Mouse (Mus musculus) gastrocnemius, postnatal 10 days (tissue): Measurements from ENCODE around the gene Ocm. TPM values are rescaled to one million over a fixed set of nuclear protein-coding genes. Genes with fewer than 3 reads are reported as not detected.

Source experiments
- DNase-seq: peaks from one replicate; pipeline ENCODE4 v3.0.0; 2021; ENCODE audit warnings: mixed read lengths
- total RNA-seq, 2 experiments: library from RNA; stranded (reverse); gene quantifications; 2 replicates each; pipeline ENCODE4 v1.2.3; 2021

Gene Ocm
- total RNA-seq, 2 experiments from 2014 or later = not detected

GRCm38 (mm10) chr5:143999409-143999808 lies 27.1 kb downstream of the Ocm start:
- DNase-seq = no peak

GRCm38 (mm10) chr5:143994632-143995365 lies 31.7 kb downstream of the Ocm start:
- DNase-seq = no peak

GRCm38 (mm10) chr5:143993849-143994248 lies 32.6 kb downstream of the Ocm start:
- DNase-seq = no peak

- DNase-seq = no peak
Measured at GRCm38 (mm10) chr5:143993260-143993659, 33.2 kb downstream of the Ocm start.

GRCm38 (mm10) chr5:143992661-143993060 lies 33.8 kb downstream of the Ocm start:
- DNase-seq = no peak

- no peak for DNase-seq
Measured at GRCm38 (mm10) chr5:143990086-143990485, 36.4 kb downstream of the Ocm start.

GRCm38 (mm10) chr5:143989046-143989445 lies 37.4 kb downstream of the Ocm start:
- no peak for DNase-seq

GRCm38 (mm10) chr5:143987596-143987995 lies 38.9 kb downstream of the Ocm start:
- no peak for DNase-seq

- no peak for DNase-seq
Measured at GRCm38 (mm10) chr5:143985381-143985780, 41.1 kb downstream of the Ocm start.

GRCm38 (mm10) chr5:143982361-143982760 lies 44.1 kb downstream of the Ocm start:
- no peak for DNase-seq

- DNase-seq = no peak
Measured at GRCm38 (mm10) chr5:143980858-143981257, 45.6 kb downstream of the Ocm start.

GRCm38 (mm10) chr5:143976726-143977431 lies 49.6 kb downstream of the Ocm start:
- no peak for DNase-seq

GRCm38 (mm10) chr5:143976232-143976631 lies 50.2 kb downstream of the Ocm start:
- DNase-seq = no peak

GRCm38 (mm10) chr5:143975631-143975933 lies 50.9 kb downstream of the Ocm start:
- no peak for DNase-seq

GRCm38 (mm10) chr5:143974931-143975630 lies 51.4 kb downstream of the Ocm start:
- DNase-seq = peak; percentile 76

- no peak for DNase-seq
Measured at GRCm38 (mm10) chr5:143972628-143973027, 53.8 kb downstream of the Ocm start.

Other genes starting within 250 kb of the Ocm start
- gene Eif2ak1, start 208.9 kb downstream of the Ocm start, total RNA-seq = 10 to 100 TPM; 23.6 to 23.8 TPM
- gene Ankrd61, start 129.0 kb downstream of the Ocm start, total RNA-seq = not detected
- 100 to 1,000 TPM in 1 of 2 experiments, 10 to 100 TPM in 1; 86.1 to 101 TPM for gene Aimp2, start 116.8 kb downstream of the Ocm start, total RNA-seq
- gene Pms2, start 116.7 kb downstream of the Ocm start, total RNA-seq = 1 to 10 TPM; 5.8 to 7.8 TPM
- gene Gm42421, start 98.5 kb downstream of the Ocm start, total RNA-seq = under 1 TPM in 1 of 2 experiments, not detected in 1; 0.52 TPM
- gene Rsph10b, start 93.6 kb downstream of the Ocm start, total RNA-seq = 1 to 10 TPM; 1.2 to 1.5 TPM
- gene Ccz1, start 11.8 kb downstream of the Ocm start, total RNA-seq = 10 to 100 TPM; 30.8 to 33.1 TPM
- 10 to 100 TPM; 12.5 to 13.8 TPM for gene Lmtk2, start 73.8 kb upstream of the Ocm start, total RNA-seq
- under 1 TPM in 1 of 2 experiments, not detected in 1; 0.32 TPM for gene Bhlha15, start 163.6 kb upstream of the Ocm start, total RNA-seq
- 10 to 100 TPM; 17.8 to 21.3 TPM for gene Tecpr1, start 196.9 kb upstream of the Ocm start, total RNA-seq
- 10 to 100 TPM; 44.2 to 48.4 TPM for gene Bri3, start 217.8 kb upstream of the Ocm start, total RNA-seq